12 mouse cellular contexts compared by ENCODE assay signal in the genomic region with DNA sequence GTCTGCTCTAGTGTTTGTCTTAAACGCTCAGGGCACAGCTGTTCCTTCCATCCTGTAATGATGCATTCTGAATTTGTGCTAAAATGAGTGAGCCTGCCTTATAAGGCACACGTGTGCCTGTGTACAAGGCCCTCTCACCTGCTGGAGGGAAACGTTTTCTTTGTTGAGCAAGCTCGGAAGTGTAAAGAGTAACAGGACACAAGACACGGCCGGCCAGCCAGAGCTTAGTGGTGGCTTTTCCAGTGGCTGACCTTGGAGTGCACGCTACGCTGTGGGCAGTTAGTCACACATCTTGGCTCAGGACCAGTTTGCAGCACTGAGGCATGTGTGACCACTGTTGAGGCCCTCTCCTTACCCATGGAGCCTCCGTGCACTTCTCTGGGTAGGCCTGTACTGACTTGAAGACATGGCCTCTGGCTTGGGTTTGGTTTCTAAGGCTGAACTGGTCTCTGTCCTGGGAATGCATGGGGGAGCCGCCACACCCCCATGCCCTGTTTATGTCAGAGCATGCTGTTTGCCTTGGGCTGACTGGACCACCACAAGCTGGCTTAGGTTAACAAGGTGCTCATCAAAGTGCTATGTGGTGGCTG. TPM values are rescaled to one million over a fixed set of nuclear protein-coding genes. Genes with fewer than 3 reads are reported as not detected.
DNase-seq lines count a peak whose midpoint lies in the region; ATAC-seq and TF ChIP-seq lines count a peak whose summit lies in the region.
"Had no signal": no experiment of that assay in that cellular context is flagged by ENCODE, and none has a peak within 500 bp of the region (broad histone marks: within the 10 kb centered on the region; RNA-seq: fewer than 3 reads in every experiment).

No protein-coding gene starts in this region.

- 89% methylated on average over 10 of the region's 10 CpGs for WGBS in neural tube, embryonic 13.5 days
- whole genome bisulfite sequencing in kidney, adult 2 months, result 54% methylated on average over 10 of the region's 10 CpGs

- peak overlapping the region; percentile 38; the same call in 1 of the 2 replicates for H3K27ac ChIP-seq in neural tube, embryonic 13.5 days (replicated peaks)
- peak overlapping the region; percentile 57 for H3K27ac ChIP-seq in kidney, adult 2 months (ENCODE audit: insufficient read depth, low read depth, low read length)
- H3K27ac ChIP-seq: limb, embryonic 13.5 days; midbrain, embryonic 12.5 days had no signal

- peaks cover 19% of the 10 kb centered on the region; the same call in 1 of the 2 replicates for H3K4me1 ChIP-seq in neural tube, embryonic 13.5 days (replicated peaks)
- H3K4me1 ChIP-seq in kidney, adult 2 months (ENCODE audit: control insufficient read depth, insufficient read depth, low read length), result peaks cover 25% of the 10 kb centered on the region
- H3K4me1 ChIP-seq: limb, embryonic 13.5 days; midbrain, embryonic 12.5 days had no signal

- no peaks in the 10 kb centered on the region for H3K9me3 ChIP-seq in neural tube, embryonic 13.5 days
- H3K9me3 ChIP-seq: limb, embryonic 13.5 days; midbrain, embryonic 12.5 days had no signal

- no peak overlapping the region for H3K9ac ChIP-seq in neural tube, embryonic 13.5 days
- H3K9ac ChIP-seq: limb, embryonic 13.5 days; midbrain, embryonic 12.5 days had no signal

- no peak overlapping the region for H3K4me2 ChIP-seq in neural tube, embryonic 13.5 days
- H3K4me2 ChIP-seq: limb, embryonic 13.5 days; midbrain, embryonic 12.5 days had no signal

- ATAC-seq in neural tube, embryonic 13.5 days (ENCODE audit: low read depth), result no peak

- H3K36me3 ChIP-seq in neural tube, embryonic 13.5 days, result peaks cover 15% of the 10 kb centered on the region; the same call in 1 of the 2 replicates
- no peaks in the 10 kb centered on the region for H3K36me3 ChIP-seq in kidney, adult 2 months (ENCODE audit: control insufficient read depth, insufficient read depth, low read length)

- no peak for TF ChIP-seq CTCF in kidney, adult 2 months (conservative IDR thresholded peaks at IDR 0.05; ENCODE audit: insufficient read depth, insufficient read length, low read depth, low read length)

- H3K27me3 ChIP-seq in neural tube, embryonic 13.5 days, result no peaks in the 10 kb centered on the region
- H3K27me3 ChIP-seq in kidney, adult 2 months (replicated peaks; ENCODE audit: control insufficient read depth, insufficient read depth, low read length), result no peaks in the 10 kb centered on the region
- H3K27me3 ChIP-seq: limb, embryonic 13.5 days; midbrain, embryonic 12.5 days had no signal

- H3K4me3 ChIP-seq in neural tube, embryonic 13.5 days, result no peak overlapping the region
- H3K4me3 ChIP-seq in kidney, adult 2 months (ENCODE audit: insufficient read depth, low read depth, low read length), result no peak overlapping the region
- H3K4me3 ChIP-seq: limb, embryonic 13.5 days; midbrain, embryonic 12.5 days had no signal

- TF ChIP-seq POLR2A in kidney, adult 2 months (IDR thresholded peaks at IDR 0.05; ENCODE audit: low read depth, low read length), result no peak

- no peak for DNase-seq in neural tube, embryonic 10.5 days (ENCODE audit: extremely low spot score, low spot score)
- DNase-seq in adrenal gland, postnatal 14 days, result peak; percentile 86
- DNase-seq in kidney, adult 2 months, result peak; percentile 81
- DNase-seq in skeletal muscle tissue, adult 2 months (ENCODE audit: low read depth, low spot score), result peak; percentile 21
- no peak for DNase-seq in spleen, postnatal 10 days (ENCODE audit: low spot score in 2 of 2)
- no peak for DNase-seq in left cerebral cortex, adult 11 months (ENCODE audit: low spot score)
- DNase-seq in right cerebral cortex, postnatal 10 days (ENCODE audit: low spot score in 2 of 2), result no peak
- DNase-seq: cerebellum, adult 8-10 months; right cerebral cortex, adult 18-20 months had no signal

RNA-seq across cellular contexts. Expression of gene Mok, which starts 42.8 kb away (rescaled TPM):
- 10.8 and 11.7 TPM in 2 replicates for polyA plus RNA-seq in neural tube, embryonic 13.5 days (2015; fragmentation: Nextera tagmentation; extraction: Ambion mirVana)
- total RNA-seq in adrenal gland, postnatal 14 days (2021), result 0.93 and 1.9 TPM in 2 replicates
- 9.8 and 10.1 TPM in 2 replicates for polyA plus RNA-seq in kidney, adult 2 months (2012; rRNA removed)

RNA-seq across cellular contexts. Expression of gene Zfp839, which starts 52.1 kb away (rescaled TPM):
- polyA plus RNA-seq in neural tube, embryonic 13.5 days (2015; fragmentation: Nextera tagmentation; extraction: Ambion mirVana), result 3.9 and 4.3 TPM in 2 replicates
- total RNA-seq in adrenal gland, postnatal 14 days (2021), result 13.5 and 15.1 TPM in 2 replicates
- polyA plus RNA-seq in kidney, adult 2 months (2012; rRNA removed), result 6.9 and 9.0 TPM in 2 replicates

Comparison
In these comparisons a context has a peak if more than half of its experiments do, and no peak if none do; other contexts are left out.
1. DNase-seq: peak in adrenal gland, postnatal 14 days (single experiment), kidney, adult 2 months (single experiment) and skeletal muscle tissue, adult 2 months (single experiment); none in neural tube, embryonic 10.5 days (single experiment), spleen, postnatal 10 days (0 of 2), left cerebral cortex, adult 11 months (single experiment) and right cerebral cortex, postnatal 10 days (0 of 2).